Mouse (Mus musculus): ENCODE measurements at regions not wholly inside any gene's neighbourhood (a gene's known extent, or its start where the extent isn't known, plus 50 kb on each side); places are given as distances from the start of the nearest gene placed in this dataset.

GRCm38 (mm10) chr6:109019731-109020130 is 191.3 kb downstream of the Edem1 start:
- no peaks in the 10 kb centered on the region for H3K79me2 ChIP-seq (ENCODE audit: control insufficient read depth, insufficient read depth, low read length, poor library complexity)
- no peaks in the 10 kb centered on the region for H3K4me1 ChIP-seq (ENCODE audit: control insufficient read depth in 1 of 2, insufficient read depth in 2 of 2, low read length in 2 of 2)
- no peak overlapping the region for H3K9ac ChIP-seq (ENCODE audit: control insufficient read depth, low read depth, low read length, poor library complexity, severe bottlenecking)
- no peaks in the 10 kb centered on the region for H3K9me3 ChIP-seq (replicated peaks; ENCODE audit: insufficient read depth, low read length)
- no peak overlapping the region for H3K4me3 ChIP-seq (ENCODE audit: control insufficient read depth in 1 of 2, insufficient read depth in 1 of 2, low read depth in 2 of 2, low read length in 2 of 2)
- no peak for DNase-seq (ENCODE audit: low read depth, low spot score)
- no peaks in the 10 kb centered on the region for H3K27me3 ChIP-seq (ENCODE audit: control insufficient read depth in 1 of 2, insufficient read depth in 2 of 2, low read length in 2 of 2)
- H3K36me3 ChIP-seq (ENCODE audit: control insufficient read depth in 1 of 2, insufficient read depth in 2 of 2, low read length in 2 of 2), result no peaks in the 10 kb centered on the region
- no peak overlapping the region for H3K27ac ChIP-seq (ENCODE audit: control insufficient read depth, low read depth, low read length)
- TF ChIP-seq USF2 (IDR thresholded peaks at IDR 0.05; ENCODE audit: borderline replicate concordance in 1 of 2, insufficient read depth in 1 of 2, low read depth in 1 of 2, low read length in 2 of 2), result no peak
- TF ChIP-seq POLR2AphosphoS5 (IDR thresholded peaks at IDR 0.05; ENCODE audit: borderline replicate concordance, low read depth, low read length), result no peak
- no peak for TF ChIP-seq GABPA (IDR thresholded peaks at IDR 0.05; ENCODE audit: low read depth, low read length)
- no peak for TF ChIP-seq ELF1 (IDR thresholded peaks at IDR 0.05; ENCODE audit: low read depth, low read length)

Measured in MEL (cell line).